Mouse (Mus musculus) megakaryocyte, embryonic 14.5 days (primary cell): ENCODE results near the gene Rassf7.

Source experiments
- FLI1 ChIP-seq: IDR thresholded peaks from 2 replicates; pipeline ENCODE4 v1.6.1; 2012; ENCODE audit warnings: low read length, inconsistent platforms, mixed read lengths
- GATA1 ChIP-seq: IDR thresholded peaks from 3 replicates; pipeline ENCODE4 v1.6.1; 2012; ENCODE audit warnings: mixed read lengths, low read length, inconsistent platforms, borderline replicate concordance

DNA sequence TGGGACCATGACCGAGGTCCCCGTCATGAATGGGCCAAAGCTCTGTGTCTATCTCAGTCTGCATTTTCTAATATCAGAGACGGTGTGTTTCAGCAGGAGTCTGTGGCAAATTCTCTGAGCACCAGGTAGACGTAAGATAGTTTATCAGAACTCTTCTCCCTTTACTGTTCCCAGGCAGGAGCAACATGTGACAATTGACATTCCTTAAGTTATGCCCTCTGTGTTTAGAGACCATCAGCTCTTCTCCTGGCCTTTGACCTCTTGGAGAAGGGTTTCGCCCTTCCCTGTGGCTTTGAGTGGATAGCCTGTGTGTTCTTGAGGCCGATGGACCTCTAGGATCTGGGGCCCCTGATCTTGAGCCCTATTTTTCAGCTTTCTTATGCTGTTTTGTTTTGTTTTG, 14.0 kb downstream of the Rassf7 start:
- TF ChIP-seq GATA1 = no peak
- TF ChIP-seq FLI1 = no peak
